Mouse (Mus musculus) megakaryocyte, adult 5-6 weeks (primary cell): ENCODE measurements around the gene Nfam1. TPM values are rescaled to one million over a fixed set of nuclear protein-coding genes. Genes with fewer than 3 reads are reported as not detected.
A peak's percentile ranks its signal among the peaks of the same experiment; 100 is the strongest.
"Not testable (repeated sequence)": the region's sequence is repeated elsewhere in the genome, so short reads cannot be mapped to it uniquely, and the experiment has no call there.

Source experiments
- ATAC-seq: 2 replicates; pipeline ENCODE4 v1.8.0; 2016; ENCODE audit warnings: mild to moderate bottlenecking, inconsistent platforms; ENCODE audit not compliant: poor library complexity, severe bottlenecking
- total RNA-seq, 2 experiments: library from RNA; stranded (forward) in 1 of 2; stranded (reverse) in 1 of 2; fragments of 153-499, 151-499 nt in 1 of 2; fragments of 221-1000, 200-1000 nt in 1 of 2; gene quantifications; 2 replicates each; pipeline versions ENCODE4 v1.2.3 to v1.2.4; 2015 to 2017

The Nfam1 gene
- total RNA-seq (2015) (159 TPM in 2 replicates), total RNA-seq (2017) (189 and 212 TPM in 2 replicates)

DNA sequence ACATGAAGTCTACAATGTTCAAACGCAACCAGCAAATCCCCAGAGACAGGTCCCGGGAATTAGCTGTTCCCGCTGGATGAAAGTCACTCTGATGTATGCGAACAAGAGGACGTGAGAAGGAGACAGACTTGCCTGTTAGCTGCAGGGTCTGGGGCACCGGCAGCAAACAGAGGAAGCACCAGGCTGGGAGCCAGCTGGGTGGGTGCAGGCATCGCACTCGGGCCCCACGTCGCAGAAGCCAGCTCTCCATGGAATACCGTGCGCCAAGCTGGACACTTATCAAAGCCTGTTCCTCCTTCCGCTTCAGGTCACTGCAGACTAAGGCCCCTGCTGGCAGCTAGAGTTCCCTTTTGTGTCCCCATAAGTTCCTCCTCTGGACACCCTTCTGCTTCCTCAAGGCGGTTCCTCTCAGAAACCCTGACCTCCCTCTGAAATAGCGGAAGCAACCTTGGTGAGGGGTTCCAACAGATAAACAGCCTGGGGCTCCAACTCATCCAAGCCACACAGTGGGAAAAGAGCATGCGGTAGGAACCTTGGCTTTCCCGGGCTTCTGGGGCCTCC lies at the start of gene Nfam1:
Nfam1 (minus strand) TSS at position 326 of the 561 bp plus-strand sequence.
- ATAC-seq = peak; percentile 83

DNA sequence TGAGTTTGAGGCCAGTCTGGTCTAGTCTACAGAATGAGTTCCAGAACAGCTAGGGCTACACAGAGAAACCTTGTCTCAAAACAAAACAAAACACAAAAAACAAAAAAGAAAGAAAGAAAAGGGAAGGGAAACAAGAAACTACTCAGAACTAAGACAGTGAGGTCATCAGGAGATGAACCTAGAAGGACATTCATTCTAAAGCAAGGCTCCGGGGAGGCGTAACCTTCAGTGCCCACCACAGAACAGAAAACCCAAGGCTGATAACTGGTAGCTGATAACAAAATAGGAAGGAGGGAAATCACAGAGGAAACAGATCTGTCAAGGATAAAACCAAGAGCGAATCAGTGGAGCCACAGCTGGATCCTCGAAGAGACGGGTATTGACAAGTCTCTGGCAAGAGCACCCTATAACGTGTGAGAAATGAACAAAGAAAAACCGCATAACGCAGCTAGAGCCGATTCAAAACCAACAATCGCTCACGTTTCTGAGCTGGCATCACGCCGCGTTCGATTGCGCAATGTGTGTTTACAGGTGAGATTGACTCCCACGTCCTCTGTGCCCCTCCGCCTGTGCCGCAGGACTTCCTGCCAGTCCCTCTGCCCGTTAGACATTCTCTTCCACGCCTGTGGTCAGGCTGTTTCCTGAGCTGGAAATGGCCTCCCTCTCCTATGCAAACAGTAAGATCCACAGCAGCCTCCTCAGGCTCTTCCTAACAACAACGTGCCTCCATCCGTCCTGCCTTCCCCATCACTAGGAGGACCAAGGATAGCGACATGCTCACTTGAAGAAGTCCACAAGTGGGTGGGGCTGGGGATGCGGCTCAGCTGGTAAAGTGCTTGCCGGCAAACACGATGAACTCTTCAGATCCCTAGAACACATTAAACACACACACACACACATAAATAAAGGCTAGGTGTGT lies 42.8 kb upstream of the Nfam1 start:
- 0 out of 2 replicates have a peak, but pooled peaks have one; percentile 27 for ATAC-seq

DNA sequence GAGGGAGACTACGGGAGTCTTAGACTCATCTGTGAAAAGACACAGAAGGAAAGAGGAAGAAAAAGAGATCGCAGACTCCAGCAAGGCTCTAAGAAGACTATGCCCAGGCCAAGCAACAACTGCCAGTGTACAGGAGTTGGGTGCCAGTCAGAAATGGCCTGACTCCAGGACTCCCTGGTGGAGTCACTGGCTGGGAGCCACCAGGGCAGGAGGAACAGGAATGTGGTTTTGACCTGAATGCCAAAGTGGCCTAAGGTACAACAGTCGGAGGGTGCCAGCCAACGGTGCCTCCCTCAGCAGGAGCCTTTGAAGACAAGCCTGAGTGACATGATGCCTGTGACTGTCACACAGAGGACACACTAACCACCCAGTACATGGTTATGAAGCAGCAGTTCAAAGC lies 41.1 kb upstream of the Nfam1 start:
- ATAC-seq = no peak

DNA sequence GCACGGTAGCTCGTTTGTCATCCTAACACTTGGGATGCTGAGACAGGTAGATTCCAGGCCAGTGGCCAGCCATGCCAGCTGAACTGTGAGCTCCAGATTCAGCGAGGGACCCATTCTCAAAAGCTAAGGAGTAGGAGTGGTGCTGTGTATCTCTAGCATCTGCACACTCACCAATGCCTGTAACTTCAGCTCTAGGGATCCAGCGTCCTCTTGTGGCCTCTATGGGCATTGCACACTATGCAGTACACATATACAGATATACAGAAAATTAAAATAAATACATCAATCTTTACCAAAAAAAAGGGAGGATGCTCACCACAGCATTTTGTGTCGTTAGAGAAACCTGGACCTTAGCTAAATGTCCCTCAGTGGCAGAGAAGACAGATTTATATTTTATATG lies 38.6 kb upstream of the Nfam1 start:
- ATAC-seq = no peak

DNA sequence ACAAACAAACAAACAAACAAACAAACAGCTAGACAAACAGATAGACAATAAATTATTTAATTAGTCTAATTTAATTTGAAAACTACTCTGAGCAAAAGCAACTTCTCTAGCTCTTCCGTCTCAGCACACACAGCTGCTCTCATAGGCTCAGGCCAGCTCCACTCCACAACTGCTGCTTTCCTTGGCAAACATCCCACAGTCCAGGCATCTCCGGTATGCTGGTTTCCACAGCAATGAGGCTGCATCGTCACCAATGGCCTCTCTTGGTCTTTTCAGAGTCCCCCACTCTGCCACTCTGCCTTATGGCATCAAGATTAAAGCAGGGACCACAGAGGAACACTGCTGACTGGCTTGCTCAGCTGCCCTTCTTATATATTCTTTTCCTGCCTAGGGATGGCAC lies 37.8 kb upstream of the Nfam1 start:
- no peak for ATAC-seq

DNA sequence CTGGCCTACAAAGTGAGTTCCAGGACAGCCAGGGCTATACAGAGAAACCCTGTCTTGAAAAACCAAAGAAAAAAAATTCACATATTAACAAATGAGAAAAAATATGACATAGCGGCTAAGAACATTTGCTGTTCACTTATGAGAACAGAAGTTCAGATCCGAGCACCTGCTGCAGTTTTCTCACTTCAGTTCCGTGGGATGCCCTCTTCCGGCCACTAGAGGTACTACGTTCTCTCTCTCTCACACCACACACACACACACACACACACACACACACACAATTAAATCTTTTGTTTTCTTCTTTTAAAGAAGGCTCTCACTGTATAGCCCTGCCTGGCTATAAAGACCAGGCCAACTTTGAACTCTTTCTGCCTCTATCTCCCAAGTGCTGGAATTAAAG lies 35.2 kb upstream of the Nfam1 start:
- no peak for ATAC-seq

DNA sequence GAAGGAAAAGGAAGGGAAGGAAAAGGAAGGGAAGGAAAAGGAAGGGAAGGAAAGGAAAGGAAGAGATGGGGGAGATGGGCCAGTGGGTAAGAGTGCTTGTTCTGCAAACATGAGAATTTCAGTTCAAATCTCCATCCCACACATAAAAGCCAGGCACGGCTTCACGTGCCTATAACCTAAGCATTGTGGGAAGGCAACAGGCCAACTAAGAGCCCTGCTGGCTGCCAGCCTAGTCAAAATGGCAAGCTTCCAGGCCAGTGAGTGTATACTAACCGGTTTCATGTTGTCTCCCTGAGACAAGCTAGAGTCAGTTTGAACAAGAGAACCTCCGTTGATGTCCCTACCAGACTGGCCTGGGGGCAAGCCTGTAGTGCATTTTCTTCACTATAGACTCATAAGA lies 32.4 kb upstream of the Nfam1 start:
- no peak for ATAC-seq

DNA sequence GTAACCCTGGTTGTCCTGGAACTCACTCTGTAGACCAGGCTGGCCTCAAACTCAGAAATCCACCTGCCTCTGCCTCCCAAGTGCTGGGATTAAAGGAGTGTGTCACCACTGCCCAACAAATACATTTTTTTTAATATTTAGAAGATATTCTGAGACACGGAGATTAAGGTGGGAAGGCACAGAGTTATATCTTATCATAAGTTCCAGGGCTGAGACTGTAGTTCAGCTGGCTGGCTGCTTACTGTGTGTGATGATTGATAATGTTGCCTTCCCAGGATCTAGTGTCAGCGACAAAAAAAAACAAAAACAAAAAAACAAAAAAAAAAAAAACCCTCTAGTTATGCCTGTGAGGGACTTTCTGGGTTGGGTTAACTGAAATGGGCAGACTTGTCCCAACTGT lies 29.5 kb upstream of the Nfam1 start:
- ATAC-seq = not testable (repeated sequence)

DNA sequence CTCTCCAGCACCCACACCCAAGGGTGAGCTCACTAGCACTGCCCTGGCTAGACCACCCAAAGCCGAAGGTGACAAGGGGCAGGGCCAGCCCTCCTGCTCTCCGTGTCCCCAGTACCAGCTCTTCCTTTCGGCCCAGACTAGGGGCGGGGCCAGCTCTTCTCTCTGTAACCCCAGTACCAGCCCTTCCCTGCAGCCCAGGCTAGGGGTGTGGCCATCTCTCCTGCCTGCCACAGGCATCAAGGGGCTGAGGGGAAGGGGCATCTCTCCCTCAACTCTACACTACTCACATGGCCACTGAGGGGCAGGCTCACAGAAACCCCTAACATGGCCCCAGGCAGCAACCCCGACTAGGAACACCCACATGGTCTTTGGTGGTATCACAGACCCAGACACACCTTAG lies 28.6 kb upstream of the Nfam1 start:
- no peak for ATAC-seq

DNA sequence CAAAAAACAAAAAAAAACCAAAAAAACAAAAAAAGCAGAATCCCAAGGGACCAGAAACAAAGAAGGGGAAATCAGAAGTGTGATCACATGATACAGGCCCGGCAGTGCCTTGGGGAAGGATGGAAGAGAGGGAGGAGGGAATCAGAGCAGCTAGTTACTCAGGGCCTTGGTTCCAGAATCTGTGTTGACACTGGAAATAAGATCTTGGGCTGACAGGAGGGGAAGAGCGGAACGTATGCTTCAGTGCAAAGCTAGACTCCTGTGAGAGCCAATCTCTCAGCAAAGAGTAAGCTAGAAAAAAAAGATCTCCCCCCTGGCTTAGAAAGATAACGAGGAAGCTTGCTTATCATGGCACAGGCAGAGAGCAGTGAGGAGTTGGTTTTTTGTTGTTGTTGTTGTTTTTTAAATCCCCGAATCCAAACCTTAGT lies 26.1 kb upstream of the Nfam1 start:
- ATAC-seq = no peak

DNA sequence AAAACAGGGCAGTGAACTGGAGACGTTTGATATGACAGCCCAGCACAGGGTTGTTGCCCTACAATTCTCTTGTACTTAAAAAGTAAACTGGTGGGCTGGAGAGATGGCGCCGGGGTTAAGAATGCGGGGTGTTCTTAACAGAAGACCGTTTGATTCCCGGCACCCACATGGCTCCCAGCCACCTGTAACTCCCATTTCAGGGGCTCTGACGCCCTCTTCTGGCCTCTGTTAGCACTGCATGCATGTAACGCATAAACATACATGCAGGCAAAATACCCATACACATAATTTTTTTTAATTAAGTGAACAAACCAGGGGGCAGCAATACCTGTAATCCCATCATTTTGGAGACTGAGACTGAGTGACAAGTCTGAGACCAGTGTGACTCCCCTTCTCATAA lies 24.4 kb upstream of the Nfam1 start:
- ATAC-seq = no peak

DNA sequence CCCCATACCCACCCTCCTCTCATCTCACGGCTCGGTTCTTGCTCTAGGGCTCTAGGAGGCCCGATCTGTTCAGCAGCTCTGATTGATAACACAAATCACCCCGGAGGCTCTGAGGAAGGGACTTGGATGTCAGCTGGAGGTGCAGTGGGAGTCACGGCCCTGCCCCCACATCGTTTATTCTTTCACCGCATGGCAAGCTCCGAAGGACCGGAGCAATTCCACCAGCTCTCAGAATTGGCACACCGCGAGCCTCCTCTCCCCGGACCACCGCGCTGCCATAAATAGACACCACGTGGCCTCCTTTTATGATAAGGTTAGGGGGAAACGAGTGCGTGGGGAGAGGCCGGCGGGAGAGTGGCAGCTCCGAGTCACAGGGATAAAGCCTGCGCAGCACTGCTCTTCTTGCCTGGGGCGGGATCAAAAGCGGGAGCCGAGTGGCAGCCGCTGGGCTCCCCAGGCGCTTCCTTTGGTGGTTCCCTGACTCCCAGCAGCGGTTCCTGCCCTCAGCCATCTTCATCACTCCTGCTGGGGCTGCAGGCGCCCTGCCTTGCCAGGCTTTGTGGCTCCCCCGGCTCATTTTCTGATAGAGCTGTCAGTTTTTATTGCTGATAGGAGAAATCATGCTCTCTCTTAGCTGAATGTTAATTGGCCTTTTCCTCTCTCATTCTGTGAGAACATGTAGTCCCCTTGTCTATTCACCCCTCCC lies 23.4 kb upstream of the Nfam1 start:
- no peak for ATAC-seq

DNA sequence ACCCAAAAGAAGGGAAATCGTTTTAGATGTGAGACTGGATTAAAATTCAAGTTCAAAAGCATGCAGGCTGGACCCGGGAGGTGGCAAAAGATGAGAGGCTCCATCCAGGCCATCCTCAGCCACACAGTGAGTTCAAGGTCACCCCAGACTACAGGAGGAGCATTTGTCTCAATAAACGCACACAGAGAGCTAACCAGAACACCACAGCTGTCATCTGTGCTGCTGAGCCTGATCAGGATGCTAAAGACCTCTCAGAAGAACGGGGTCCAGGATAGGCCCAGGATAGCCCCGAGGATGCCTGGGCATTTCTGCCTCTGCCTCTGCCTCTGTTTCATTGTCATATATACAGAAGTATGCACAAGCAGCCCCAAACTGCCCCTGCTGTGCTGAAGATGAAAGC lies 22.5 kb upstream of the Nfam1 start:
- no peak for ATAC-seq

DNA sequence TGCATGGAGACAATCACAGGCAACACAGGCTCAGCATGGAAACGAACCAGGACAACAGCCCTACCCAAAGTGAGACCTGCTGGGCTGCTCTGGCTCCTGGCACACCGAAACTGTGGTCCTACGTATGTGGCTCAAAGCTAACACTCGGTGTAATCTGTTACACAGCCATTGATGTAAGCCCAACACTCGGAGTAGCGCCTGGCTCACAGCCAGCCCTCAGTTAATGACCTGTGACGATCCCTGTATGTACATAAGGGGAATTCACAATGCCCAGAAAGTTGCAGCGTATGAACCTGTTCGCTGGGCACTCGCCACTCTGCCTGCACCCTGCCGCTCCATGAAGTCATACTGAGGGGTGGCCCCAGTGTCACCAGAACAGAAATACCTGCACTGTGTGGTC lies 20.2 kb upstream of the Nfam1 start:
- ATAC-seq = no peak

DNA sequence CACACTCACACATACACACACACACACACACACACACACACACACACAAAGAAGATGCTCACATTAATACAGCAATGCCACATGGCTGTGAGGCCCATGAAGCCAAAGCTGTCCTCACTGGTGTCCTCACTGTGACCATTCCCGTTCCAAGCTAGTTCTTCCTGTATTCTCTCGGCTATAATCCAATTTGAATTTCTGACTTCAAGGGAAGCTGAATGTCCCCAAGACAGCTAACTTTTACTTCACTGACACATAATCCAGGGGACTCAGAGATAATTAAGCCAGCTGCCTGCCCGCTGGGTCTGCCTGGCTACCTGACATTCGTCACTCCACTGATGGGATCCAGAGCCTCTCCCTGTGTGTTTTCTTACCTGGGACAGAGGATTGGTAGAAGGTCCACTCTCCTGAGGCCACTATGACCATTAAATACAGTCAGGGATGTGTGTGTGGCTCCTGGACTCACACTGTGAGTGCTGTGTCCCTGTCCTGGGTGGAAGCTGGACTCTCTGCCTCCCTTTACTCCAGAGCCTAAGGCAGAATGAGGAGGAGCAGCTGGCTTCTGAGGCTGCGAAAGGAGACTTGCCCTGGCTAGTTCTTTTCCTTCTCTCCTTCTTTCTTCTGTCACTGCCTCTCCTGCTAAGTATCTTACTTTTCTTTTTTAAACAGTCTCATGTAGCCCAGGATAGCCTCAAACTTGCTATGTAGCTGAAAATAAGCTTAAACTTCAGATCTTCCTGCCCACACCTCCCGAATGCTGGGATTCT lies 19.4 kb upstream of the Nfam1 start:
- no peak for ATAC-seq

DNA sequence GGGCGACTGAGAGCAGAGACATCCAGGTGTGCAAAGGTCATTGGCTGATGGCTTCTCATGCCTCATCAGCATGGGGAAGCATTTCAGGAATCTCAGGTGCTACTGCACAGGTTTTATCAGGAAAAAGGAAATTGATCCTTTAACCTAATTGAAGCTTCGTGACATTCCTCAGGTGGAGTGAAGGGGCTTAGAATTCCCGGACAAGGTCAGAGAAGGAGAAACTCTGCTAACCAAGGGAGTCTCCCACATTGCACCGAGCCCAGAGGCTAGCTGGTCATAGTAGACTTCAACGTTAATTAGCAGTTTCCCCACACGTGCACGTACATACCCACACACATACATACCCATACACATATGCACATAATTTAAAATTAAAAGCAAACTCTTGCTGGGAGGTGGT lies 13.6 kb upstream of the Nfam1 start:
- ATAC-seq = no peak

DNA sequence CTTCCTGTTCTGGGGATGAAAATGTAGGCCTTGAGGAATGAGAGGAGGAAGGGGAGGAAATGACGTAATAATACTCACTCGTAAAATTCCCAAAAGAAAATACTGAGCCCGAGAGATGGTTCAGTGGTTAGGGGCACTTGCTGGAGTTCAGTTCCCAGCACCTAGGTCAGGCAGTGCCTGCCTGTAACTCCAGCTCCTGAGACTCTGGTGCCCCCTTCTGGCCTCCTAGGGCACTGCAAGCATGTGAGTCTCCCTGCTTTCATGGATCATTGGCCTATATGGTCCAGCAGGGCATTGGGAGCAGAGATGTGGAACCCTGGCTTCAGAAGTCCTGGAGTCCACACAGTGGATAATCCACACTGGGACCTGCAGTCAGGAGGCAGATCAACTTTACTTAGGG lies 13.2 kb upstream of the Nfam1 start:
- no peak for ATAC-seq

DNA sequence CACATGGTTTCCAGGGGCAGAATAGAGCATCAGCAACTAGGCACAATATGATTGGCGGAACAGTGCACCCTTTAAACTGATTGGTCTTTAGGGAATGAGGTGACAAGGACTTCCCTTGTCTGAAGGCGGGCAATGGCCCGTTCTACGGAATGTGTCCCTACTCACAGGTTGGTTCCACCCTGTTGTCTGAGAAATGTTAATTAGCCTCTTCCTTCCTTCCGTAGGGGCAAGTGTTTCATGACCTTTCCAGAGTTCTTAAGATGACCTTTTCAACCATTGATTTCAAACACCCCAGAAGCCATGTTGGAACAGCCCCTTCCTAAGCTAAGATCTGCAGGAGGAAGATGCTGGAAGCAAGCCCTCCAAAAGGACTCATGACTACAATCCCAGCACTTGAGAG lies 12.5 kb upstream of the Nfam1 start:
- not testable (repeated sequence) for ATAC-seq

DNA sequence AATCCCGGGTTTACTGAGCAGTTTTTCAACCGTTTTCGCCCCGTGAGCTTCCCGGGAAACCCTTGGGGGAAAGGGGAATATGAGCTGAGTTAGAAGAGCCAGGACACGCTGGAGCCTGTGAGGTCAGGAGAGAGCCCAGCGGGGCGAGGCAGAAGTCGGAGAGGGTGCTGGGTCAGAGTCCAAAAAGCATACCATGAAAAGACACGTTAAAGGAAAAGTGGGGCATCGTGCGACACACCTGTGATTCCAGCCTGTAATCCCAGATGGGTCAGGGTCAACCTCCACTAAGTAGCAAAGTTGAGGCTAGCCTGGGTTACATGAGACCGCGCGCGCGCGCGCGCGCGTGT lies 10.2 kb upstream of the Nfam1 start:
- ATAC-seq = no peak

DNA sequence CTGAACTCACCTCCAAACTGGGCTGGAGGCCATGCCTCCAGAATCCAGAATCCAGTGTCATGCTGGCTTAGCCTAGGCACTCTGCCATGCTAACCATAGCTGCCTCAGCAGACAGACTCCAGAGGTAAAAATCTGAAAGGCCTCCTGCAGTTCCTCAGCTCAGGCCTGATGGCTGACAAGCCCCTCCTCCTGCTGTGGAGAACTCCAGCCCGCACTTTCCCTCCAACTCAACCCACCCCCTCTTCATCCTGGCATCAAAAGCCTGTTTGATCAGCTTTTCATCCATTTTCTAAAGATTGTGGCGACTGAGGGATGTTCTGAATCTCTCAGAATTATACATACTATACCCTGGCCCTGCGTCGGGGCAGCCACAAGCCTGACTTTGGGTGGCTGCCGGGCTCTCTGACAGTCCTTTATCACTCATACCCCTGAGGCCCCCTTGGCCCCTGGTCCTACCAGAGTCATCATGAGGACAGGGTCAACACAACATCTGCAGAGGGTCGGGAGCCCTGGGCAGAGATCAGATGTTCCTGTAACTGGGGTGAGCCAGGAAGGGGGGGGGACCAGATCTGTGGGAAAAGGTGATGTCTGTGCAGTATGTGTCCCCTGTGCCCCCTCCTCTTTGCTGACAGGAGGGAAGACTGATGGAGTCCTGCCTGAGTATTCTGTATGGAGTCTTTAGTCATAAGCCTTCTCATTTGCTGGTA lies 9.7 kb upstream of the Nfam1 start:
- no peak for ATAC-seq

DNA sequence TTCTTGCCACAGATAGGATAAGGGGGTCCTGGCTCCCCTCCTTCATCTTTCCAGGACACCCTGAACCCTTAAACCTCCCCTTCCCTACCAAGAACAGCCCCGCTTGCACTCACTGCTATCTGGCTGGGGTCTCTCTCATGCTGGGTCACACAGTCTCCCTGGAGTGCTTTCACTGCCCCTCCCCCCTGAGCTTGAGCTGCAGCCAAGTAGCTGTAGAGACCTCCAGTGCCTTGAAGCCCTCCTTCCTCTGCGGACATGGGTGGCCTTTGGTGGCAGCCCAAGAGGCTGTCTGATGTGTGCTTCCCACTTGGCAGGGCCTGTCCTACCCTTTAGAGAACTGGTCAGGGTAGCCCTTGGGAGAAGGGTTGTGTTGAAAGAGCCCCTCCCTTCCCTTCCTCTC lies 7.0 kb upstream of the Nfam1 start:
- no peak for ATAC-seq
